Mouse (Mus musculus) erythroblast, embryonic 14.5 days (primary cell): ENCODE results near the gene Dapp1.

Experiments
- GATA1 ChIP-seq: IDR thresholded peaks from 2 replicates; pipeline ENCODE4 v1.6.1; 2012; ENCODE audit warnings: low read length, inconsistent platforms, mixed read lengths
- TAL1 ChIP-seq: IDR thresholded peaks from 3 replicates; pipeline ENCODE4 v1.6.1; 2012; ENCODE audit warnings: low read length, inconsistent platforms, mixed read lengths

- TF ChIP-seq GATA1 (no peak), TAL1 (no peak)
Measured at GRCm38 (mm10) chr3:138029351-138029750, 48.0 kb upstream of the Dapp1 start.
